Mouse (Mus musculus) mature B cell (primary cell): ENCODE results near the gene Arntl2.
"Not testable (repeated sequence)": the region's sequence is repeated elsewhere in the genome, so short reads cannot be mapped to it uniquely, and the experiment has no call there.

Source experiments
- in situ Hi-C: fragments of 300-500 bp; cut with MboI; formaldehyde crosslinking; loops from 2 replicates; pipeline ENCODE4 v1.14.3; 2019

The Arntl2 gene

DNA sequence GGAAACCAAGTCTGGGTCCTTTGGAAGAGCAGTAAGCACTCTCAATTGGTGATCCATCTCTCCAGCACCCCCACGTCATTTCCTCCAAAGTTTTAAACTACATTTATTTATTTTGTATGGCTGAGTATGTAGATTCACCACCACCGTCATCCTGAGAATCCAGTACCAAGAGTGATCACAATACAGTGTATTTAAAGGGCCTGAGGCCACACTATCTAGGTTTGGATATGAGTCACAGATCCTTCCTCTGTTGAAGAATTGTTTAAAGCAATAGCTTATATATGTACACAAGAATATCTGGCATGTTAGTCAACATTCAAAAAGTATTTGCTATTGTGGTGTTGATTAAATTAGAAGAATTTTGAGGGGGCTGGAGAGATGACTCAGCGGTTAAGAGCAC, 52.4 kb downstream of the Arntl2 start:
- in situ Hi-C loops, result no loop called here

- in situ Hi-C loops, result no loop called here
These were observed 54.2 kb downstream of the Arntl2 start, which contains the start of gene Smco2 for GRCm38 (mm10) chr6:146850050-146850449. Gene Smco2 (plus strand): TSS chr6:146850104.

- in situ Hi-C loops, result no loop called here
These were observed 56.1 kb downstream of the Arntl2 start for GRCm38 (mm10) chr6:146851916-146852315.

- in situ Hi-C loops, result no loop called here
These were observed 56.9 kb downstream of the Arntl2 start for GRCm38 (mm10) chr6:146852739-146853138.

GRCm38 (mm10) chr6:146855185-146855584, 59.3 kb downstream of the Arntl2 start:
- in situ Hi-C loops, result no loop called here

DNA sequence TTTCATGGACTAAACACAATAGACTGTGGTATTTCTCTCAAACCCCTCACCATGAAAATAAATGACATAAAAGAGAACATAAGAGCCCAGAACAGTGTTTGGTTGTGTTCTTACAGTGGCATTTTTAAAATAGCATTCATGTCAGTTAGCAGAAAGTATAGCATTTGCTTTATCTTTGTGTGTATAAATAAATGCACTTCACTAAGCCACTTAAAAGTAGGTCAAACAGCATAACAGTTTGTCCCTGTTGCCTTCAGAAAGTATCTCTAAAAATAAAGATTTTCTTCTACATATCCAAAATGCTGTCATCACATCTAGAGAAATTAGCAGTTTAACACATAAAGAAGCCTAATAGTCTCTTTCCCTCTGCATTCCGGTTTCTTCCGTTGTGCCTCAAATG, 61.5 kb downstream of the Arntl2 start:
- in situ Hi-C loops, result no loop called here

GRCm38 (mm10) chr6:146863154-146863553, 67.3 kb downstream of the Arntl2 start:
- in situ Hi-C loops, result no loop called here

- in situ Hi-C loops, result not testable (repeated sequence)
These were observed 68.5 kb downstream of the Arntl2 start for GRCm38 (mm10) chr6:146864370-146864769.

- in situ Hi-C loops, result no loop called here
These were observed 69.8 kb downstream of the Arntl2 start for GRCm38 (mm10) chr6:146865701-146866100.

GRCm38 (mm10) chr6:146871975-146872374, 76.1 kb downstream of the Arntl2 start:
- in situ Hi-C loops, result no loop called here

GRCm38 (mm10) chr6:146874415-146874814, 78.6 kb downstream of the Arntl2 start:
- in situ Hi-C loops, result no loop called here

GRCm38 (mm10) chr6:146876820-146877219, 81.0 kb downstream of the Arntl2 start:
- in situ Hi-C loops, result no loop called here

GRCm38 (mm10) chr6:146877425-146878045, 81.7 kb downstream of the Arntl2 start:
- in situ Hi-C loops, result no loop called here

- in situ Hi-C loops, result no loop called here
These were observed 83.1 kb downstream of the Arntl2 start for GRCm38 (mm10) chr6:146878926-146879325.

DNA sequence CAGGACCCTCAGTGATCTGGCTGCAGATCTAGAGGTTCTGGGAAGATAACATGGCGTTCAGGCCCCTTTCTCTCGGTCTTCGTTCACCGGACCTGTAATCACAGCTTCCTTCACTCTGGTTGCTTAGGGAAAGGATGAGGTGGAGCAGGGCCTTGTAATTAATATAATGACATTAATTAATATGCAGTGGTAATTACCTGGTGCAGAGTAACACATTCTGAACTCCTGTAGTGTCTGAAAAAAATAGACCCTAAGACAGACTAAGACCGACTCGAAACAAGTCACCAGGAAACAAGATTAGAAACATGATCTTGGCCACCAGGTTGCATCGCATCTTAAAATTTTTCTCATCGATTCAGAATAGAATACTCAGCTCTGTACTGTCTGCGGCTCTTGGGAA, 84.0 kb downstream of the Arntl2 start:
- in situ Hi-C loops, result no loop called here

- in situ Hi-C loops, result no loop called here
These were observed 84.4 kb downstream of the Arntl2 start for GRCm38 (mm10) chr6:146880296-146880695.

DNA sequence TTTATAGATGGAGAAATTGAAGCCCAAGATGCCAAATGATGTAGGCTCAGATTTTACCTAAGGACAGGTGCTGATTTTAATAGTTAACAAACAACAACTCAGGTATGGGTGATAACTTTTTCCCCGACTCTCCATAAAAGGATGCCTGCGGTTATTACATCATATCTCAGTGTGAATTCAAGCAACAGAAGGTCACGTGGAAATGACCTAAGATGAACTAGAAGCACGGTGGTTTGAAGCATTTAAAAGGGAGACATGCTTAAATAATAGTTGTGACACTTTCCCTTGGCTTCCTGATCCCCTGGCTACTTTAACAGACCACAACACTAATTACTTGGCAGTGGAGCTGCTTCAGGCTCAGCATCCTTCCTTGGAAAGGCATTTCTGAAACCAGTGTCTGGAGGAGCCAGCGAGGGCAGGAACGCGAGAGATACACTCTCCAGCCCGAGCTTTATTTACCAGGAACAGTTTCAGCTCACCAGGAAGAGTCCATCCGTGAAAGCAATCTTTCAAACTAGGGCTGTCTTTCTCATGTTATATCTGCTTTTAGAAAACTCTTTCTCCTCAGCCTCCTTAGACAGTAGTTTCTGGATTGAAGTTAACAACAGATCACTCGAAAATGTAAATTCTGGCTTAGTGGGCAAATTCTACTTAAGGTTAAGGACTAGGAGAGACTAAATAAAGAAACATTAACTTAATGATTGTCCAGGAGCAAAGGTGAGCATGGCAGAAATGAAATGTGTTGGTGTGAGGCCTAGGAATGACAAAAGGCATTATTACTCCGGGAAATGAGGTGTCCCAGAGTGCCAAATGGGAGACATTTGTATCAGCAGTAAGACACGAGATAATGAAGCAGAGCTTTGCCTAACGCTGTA, 86.3 kb downstream of the Arntl2 start:
- in situ Hi-C loops, result no loop called here
